Mouse (Mus musculus): ENCODE measurements around the gene Dnah8. TPM values are rescaled to one million over a fixed set of nuclear protein-coding genes. Genes with fewer than 3 reads are reported as not detected.
A peak's percentile ranks its signal among the peaks of the same experiment; 100 is the strongest.

Dnah8 gene
- total and polyA plus RNA-seq, 3 experiments: 15.4 to 143 (median 19.5) TPM

- Histone ChIP-seq H3K27ac (ENCODE audit: control insufficient read depth, low read depth, low read length) (no peak overlapping the region), H3K36me3 (ENCODE audit: control insufficient read depth in 1 of 2, insufficient read depth in 2 of 2, low read length in 2 of 2) (no peaks in the 10 kb centered on the region), H3K4me1 (ENCODE audit: control insufficient read depth in 1 of 2, insufficient read depth in 2 of 2, low read length in 2 of 2) (no peaks in the 10 kb centered on the region), H3K27me3 (ENCODE audit: control insufficient read depth in 1 of 2, insufficient read depth in 2 of 2, low read length in 2 of 2) (no peaks in the 10 kb centered on the region), H3K79me2 (ENCODE audit: control insufficient read depth, insufficient read depth, low read length, poor library complexity) (no peaks in the 10 kb centered on the region), H3K9ac (ENCODE audit: control insufficient read depth, low read depth, low read length, poor library complexity, severe bottlenecking) (no peak overlapping the region), H3K4me3 (ENCODE audit: control insufficient read depth in 1 of 2, insufficient read depth in 1 of 2, low read depth in 2 of 2, low read length in 2 of 2) (no peak overlapping the region), H3K9me3 (replicated peaks; ENCODE audit: insufficient read depth, low read length) (no peaks in the 10 kb centered on the region)
- no peak for DNase-seq (ENCODE audit: low read depth, low spot score)
- TF ChIP-seq HCFC1 (IDR thresholded peaks at IDR 0.05; ENCODE audit: low read depth, low read length) (no peak), MXI1 (IDR thresholded peaks at IDR 0.05; ENCODE audit: low read depth, low read length) (0 out of 2 replicates have a peak, but pooled peaks have one; percentile 17), TCF12 (IDR thresholded peaks at IDR 0.05; ENCODE audit: low read depth, low read length) (no peak)
Measured at GRCm38 (mm10) chr17:30842312-30842711, 218.2 kb downstream of the Dnah8 start.

GRCm38 (mm10) chr17:30844321-30844791, 220.2 kb downstream of the Dnah8 start:
- H3K36me3 ChIP-seq (ENCODE audit: control insufficient read depth in 1 of 2, insufficient read depth in 2 of 2, low read length in 2 of 2): no peaks in the 10 kb centered on the region
- peaks cover 0 to 1% of the 10 kb centered on the region in 2 experiments; a peak in 1 of 4 replicates for H3K4me1 ChIP-seq (ENCODE audit: control insufficient read depth in 1 of 2, insufficient read depth in 2 of 2, low read length in 2 of 2)
- no peak overlapping the region for H3K9ac ChIP-seq (ENCODE audit: control insufficient read depth, low read depth, low read length, poor library complexity, severe bottlenecking)
- no peaks in the 10 kb centered on the region for H3K79me2 ChIP-seq (ENCODE audit: control insufficient read depth, insufficient read depth, low read length, poor library complexity)
- DNase-seq (ENCODE audit: low read depth, low spot score): peak; percentile 27
- TF ChIP-seq RAD21 (IDR thresholded peaks at IDR 0.05; ENCODE audit: low read depth, low read length): peak; percentile 30
- TF ChIP-seq GABPA (IDR thresholded peaks at IDR 0.05; ENCODE audit: low read depth, low read length): no peak
- TF ChIP-seq SMC3 (IDR thresholded peaks at IDR 0.05; ENCODE audit: low read depth, low read length): peak; percentile 55
- peak; percentile 31 to 54 (median 38) for TF ChIP-seq CTCF (IDR thresholded peaks at IDR 0.05 in 2 of 3, conservative IDR thresholded peaks at IDR 0.05 in 1 of 3; ENCODE audit: control insufficient read depth in 1 of 3, insufficient read depth in 1 of 3, low read depth in 2 of 3, low read length in 3 of 3, poor library complexity in 1 of 3, severe bottlenecking in 1 of 3)
- TF ChIP-seq NELFE (IDR thresholded peaks at IDR 0.05; ENCODE audit: low read depth, low read length): no peak
- no peaks in the 10 kb centered on the region for H3K9me3 ChIP-seq (replicated peaks; ENCODE audit: insufficient read depth, low read length)
- no peak overlapping the region for H3K4me3 ChIP-seq (ENCODE audit: control insufficient read depth in 1 of 2, insufficient read depth in 1 of 2, low read depth in 2 of 2, low read length in 2 of 2)
- H3K27ac ChIP-seq (ENCODE audit: control insufficient read depth, low read depth, low read length): no peak overlapping the region
- no peaks in the 10 kb centered on the region for H3K27me3 ChIP-seq (ENCODE audit: control insufficient read depth in 1 of 2, insufficient read depth in 2 of 2, low read length in 2 of 2)

- Histone ChIP-seq H3K9ac (ENCODE audit: control insufficient read depth, low read depth, low read length, poor library complexity, severe bottlenecking) (no peak overlapping the region), H3K27ac (ENCODE audit: control insufficient read depth, low read depth, low read length) (no peak overlapping the region), H3K79me2 (ENCODE audit: control insufficient read depth, insufficient read depth, low read length, poor library complexity) (no peaks in the 10 kb centered on the region), H3K4me3 (ENCODE audit: control insufficient read depth in 1 of 2, insufficient read depth in 1 of 2, low read depth in 2 of 2, low read length in 2 of 2) (no peak overlapping the region), H3K4me1 (ENCODE audit: control insufficient read depth in 1 of 2, insufficient read depth in 2 of 2, low read length in 2 of 2) (peaks cover 0 to 2% of the 10 kb centered on the region in 2 experiments; a peak in 1 of 4 replicates), H3K9me3 (replicated peaks; ENCODE audit: insufficient read depth, low read length) (no peaks in the 10 kb centered on the region), H3K36me3 (ENCODE audit: control insufficient read depth in 1 of 2, insufficient read depth in 2 of 2, low read length in 2 of 2) (no peaks in the 10 kb centered on the region), H3K27me3 (ENCODE audit: control insufficient read depth in 1 of 2, insufficient read depth in 2 of 2, low read length in 2 of 2) (no peaks in the 10 kb centered on the region)
- DNase-seq (ENCODE audit: low read depth, low spot score): no peak
- TF ChIP-seq MEF2A (IDR thresholded peaks at IDR 0.05; ENCODE audit: extremely low read depth, insufficient replicate concordance, low read depth, low read length, poor library complexity, severe bottlenecking): no peak
- no peak for TF ChIP-seq TBP (IDR thresholded peaks at IDR 0.05; ENCODE audit: low read depth, low read length)
- no peak for TF ChIP-seq MAX (IDR thresholded peaks at IDR 0.05; ENCODE audit: low read length)
Measured at GRCm38 (mm10) chr17:30847498-30847897, 223.3 kb downstream of the Dnah8 start.

Data from MEL (cell line).